Mouse (Mus musculus) thymus, postnatal 10 days (tissue): Measurements from ENCODE around the gene Rph3a.
"Not testable (repeated sequence)": the region's sequence is repeated elsewhere in the genome, so short reads cannot be mapped to it uniquely, and the experiment has no call there.

Experiments
- DNase-seq, 2 experiments: peaks; one replicate each; pipeline ENCODE4 v3.0.0; 2021; ENCODE audit warnings: low spot score in 2 of 2

Rph3a gene

DNA sequence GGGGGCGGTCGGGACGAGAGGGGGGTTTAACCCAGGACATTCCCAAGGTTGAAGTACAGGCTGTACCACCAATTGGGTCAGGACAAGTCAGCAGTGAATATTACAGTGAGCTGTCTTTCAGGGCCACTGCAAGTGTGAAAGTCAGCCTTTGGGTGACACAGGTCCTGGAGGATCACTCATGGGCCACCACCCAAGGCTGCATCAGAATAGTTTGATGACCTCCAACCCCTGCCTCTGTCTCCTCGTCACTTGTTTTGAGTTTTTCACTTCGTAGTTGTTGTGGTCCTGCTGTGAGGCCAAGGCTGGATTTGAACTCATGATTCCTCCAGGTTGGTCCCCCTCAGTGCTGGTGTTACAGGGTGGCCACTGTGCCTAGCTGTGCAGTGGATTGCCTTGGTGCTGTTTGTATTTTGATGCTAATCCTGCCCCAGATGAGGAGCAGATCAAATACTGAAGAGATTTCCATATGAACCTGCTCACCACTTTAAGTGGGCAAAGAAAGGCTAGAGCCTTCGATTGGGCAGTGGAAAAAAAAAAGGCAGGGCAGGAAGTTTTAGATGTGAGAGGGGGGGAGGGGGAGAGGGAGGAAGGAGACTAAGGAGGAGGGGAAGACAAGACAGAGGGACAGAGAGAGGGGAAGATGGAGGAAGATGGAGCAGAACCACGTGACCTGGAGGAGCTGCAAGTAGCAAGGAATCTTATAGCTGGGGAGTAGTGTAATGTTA lies 101.5 kb downstream of the Rph3a start:
- DNase-seq, result no peak

DNA sequence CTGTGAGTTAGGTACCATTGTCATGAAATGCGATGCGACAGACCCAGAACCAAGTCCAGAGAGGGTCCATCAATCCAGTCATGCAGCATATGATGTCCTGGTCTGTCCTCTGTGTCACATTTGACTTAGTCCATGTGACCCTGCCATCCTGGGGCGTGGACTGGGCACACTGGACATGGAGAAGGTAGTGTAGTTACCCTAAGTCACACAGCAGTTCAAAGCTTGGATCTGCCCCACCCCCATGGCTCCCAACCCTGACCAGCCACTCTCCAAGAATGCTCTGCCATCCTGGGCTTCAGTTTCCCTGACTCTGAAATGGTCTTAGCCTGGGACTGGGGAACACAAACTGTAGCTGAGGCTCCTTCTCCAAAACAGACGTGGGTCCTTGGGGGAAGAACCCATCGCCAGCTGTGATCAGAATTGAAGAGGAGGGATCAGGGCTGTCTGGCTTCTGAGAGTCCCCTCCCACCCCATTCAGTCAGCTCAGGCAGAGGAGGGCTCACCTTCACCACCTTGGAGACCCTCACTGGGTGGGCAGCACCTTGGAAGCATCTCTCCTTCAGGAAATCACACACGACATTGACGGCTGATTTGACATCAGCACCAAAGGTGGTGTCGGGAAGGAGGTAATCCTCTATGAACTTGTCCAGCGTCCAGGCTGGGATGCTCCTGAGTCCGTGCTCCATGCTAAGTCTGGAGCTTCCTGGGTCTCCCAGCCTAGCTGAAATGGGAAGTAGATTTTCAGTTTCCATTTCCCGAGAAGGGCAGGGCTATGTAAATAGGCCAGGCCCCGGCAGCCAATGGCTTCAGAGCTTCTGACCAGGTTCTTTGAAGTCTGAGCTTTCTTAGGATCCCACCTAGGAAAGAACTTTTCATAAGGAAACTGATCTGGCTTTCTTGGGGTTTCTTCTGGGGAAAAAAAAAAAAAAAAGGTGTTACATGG lies 102.8 kb downstream of the Rph3a start, which contains the start of gene Oas1a:
TSS of gene Oas1a (minus strand) at position 731 of the 943 bp plus-strand sequence.
- not testable (repeated sequence) for DNase-seq

DNA sequence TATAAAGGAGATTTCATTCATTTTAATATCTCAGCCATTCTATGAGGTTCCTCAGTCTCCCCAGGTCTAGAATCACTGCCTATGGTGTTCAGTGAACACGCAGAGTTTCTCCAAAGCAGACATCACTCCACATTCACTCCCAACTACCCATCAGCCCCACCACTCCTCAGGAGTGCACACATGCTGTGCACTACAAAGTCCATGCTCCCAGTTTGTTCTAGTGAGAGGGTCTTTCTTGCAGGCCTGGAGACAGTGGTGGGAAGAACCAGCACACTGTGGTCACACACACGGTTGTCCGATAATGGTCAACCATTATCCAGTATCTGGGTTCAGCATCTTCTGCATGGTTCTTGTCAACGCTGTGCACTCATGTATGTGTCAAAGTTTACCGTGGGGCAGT lies 107.8 kb downstream of the Rph3a start:
- no peak for DNase-seq

DNA sequence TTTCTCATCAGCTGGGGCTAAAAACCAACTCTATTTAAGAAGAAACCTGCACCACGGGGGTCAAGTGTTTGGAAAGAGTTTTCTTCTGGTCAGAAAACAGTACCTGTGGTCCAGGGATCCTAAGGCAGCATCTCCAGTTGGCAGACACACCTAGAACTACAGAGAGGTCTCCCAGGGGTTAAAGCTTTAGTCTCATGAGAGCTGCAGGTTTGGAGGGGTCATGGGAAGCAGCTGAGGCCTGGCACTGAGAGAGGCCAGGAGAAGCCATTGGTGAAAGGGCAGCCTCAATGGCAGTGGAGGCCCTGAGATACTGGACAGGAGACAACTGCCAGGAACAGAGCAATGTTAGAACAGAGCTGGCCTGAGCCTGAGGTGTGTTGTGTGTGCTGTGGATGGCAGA lies 109.2 kb downstream of the Rph3a start:
- no peak for DNase-seq

DNA sequence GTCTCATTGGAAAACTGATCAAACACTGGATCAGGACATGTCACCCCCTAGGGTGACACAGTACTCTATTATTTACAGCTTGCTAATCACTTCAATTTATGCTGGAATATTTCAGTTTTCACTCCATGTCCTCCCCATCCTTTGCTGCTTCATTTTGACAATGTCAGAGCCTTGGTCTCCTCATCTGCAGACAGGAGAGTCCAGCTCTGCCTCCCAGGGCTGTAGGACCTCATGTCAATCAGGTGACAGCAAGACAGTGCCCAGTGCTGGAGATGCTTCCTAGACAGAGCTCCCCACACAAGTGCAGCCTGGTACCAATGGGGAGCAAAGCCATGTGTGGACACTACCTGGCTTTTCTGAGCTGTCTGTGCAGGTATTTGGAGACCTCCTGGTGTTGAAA lies 111.2 kb downstream of the Rph3a start:
- DNase-seq, result no peak

DNA sequence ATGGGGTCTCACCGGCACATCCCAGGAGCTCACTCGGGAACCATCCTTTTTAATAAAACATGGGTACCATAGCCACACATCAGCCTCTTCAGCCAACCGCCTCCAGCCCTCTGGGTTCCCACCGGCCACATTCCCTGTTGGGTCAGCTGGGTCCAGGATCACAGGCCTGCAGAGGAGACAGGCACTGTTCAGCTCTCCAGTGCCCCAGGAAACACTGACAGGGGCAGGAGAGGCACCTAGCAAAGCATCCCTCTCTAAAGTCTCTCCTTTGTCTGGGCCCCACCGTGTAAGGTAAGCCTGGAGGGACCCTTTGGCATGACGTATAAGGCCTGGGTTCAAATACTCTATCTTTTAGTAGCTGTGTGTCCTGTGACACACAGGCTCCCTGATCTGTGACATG lies 111.6 kb downstream of the Rph3a start:
- DNase-seq, result no peak

DNA sequence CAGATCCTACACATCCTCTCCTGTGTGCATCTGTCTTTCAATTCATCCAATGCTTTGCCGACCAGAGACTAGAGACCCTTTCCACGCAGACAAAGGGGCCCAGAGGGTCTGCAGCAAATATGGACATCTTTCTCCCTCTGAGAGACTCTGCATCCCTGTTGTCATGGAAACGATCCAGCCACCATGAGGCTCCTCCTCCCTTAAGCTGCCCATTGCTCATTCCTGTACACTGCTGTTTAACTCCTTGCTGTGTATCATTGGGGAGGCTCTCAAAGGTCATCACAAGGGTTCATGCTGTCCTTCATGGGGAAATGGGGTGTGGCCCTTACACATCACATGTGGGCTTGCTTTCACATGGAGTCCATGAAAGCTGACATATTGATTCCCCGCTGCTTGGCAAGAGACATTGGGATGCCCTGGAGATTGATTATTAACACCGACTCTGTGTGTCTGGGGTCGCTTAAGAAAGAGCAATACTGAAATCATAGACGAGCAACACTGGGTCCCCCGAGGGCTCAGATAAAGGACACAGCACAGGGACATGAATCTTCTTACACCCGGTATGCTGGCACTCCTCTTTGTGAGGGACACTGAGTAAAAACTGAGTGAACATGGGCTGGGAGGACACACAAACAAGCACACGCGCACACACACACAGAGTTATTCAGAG lies 114.5 kb downstream of the Rph3a start:
- no peak for DNase-seq

DNA sequence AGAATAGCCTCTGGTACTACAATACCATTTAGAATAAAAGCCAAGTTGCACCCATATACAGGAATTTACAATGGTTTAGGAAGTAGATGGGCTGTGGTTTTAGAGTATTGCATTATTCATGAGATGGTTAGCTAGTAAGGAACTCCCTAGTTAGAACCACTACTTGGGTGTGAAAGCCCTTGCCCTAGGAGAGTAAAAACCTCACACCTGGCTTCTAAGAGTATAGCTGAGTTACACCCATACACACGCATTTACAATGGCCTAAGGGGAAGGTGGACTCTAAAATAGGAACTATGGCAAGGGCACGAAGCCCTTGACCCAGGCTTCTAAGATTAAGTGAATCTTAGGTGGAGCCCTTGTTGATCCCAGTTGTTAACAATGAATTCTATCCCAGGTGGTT lies 115.2 kb downstream of the Rph3a start:
- not testable (repeated sequence) for DNase-seq

DNA sequence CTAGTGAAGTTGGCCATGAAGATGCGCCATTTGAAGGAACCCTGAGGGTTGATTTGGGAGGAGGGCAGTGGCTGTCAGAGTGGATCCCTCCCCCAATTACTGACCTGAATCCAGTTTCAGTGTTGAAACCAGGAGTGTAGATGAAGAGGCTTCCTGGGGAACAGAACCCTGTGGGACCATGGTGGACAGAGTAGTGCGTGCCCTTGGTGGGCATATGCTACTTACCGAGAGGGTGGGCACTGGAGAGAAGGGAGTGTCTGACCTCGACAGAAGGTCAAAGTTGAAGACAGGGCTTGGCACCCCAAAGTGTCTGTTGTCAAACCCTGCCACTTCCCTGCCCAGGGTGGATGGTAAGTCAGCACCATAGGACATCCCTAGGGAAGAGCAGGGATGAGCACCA lies 116.0 kb downstream of the Rph3a start:
- not testable (repeated sequence) for DNase-seq

DNA sequence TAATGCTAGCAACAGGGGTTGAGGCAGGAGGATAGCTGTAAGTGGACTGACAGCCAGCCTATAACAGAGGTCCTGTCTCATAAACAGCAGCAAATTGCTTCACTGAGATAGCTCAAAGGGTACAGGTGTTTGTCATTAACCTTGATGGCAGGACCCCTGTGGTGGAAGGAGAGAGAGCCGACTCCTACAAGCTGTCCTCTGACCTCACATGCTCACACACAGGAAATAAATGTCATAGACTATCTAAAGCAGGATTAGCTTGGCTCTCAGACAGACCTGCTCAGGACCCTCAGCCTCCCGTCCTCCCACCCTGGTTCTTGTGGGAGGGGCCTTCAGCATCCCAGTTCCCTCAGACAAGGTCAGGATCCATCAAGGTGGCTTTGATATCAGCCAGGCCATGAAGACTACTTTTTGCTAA lies 117.6 kb downstream of the Rph3a start:
- no peak for DNase-seq

DNA sequence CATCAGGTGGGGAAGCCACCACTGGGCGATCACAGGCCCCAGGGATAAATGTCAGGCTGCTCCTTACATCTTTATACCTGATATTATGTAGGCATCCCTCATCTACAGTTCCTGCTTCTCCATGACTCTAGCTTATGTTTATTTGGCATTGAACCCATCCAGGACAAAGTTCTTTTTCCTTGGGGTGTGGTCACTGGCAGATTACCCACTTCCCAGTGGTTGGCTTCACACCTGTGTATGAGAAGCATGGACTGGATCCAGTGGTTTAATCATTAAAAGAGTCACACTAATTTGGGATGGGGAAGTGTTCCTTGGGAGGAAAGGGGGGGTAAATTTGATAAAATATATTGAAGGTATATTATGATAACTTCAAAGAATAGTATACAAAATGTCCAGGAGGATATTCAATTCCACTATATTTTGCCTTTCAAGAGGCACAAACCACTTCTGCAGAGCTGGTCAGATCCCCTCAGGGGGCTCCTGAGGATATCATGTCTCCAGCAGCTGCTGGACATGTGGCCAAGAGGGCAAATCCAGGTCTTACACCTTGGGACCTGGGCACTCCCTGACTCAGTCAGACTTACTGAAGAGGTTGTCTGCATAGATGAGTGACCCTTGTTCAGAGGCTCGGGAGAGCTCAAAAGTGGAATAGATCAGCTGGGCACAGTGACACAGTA lies 118.2 kb downstream of the Rph3a start:
- not testable (repeated sequence) for DNase-seq

DNA sequence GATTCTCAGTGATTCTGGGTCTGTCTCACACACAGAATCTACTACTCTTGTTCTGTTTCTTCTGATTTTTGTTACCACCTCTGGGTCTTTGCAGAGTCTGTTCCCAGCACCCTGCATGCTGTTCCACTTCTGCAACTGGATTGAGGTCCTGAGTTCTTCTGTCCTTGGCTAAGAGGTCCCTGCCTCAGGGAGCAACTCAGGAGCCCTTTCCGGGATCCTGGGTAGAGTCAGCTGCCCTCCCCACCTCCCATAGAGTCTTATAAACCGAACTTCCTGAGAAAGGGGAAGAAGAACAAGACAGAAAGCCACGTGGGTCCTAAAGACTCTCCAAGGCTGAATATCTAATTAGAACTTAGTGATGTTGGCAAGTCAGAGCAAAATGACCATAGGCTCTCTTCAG lies 118.9 kb downstream of the Rph3a start:
- DNase-seq, result no peak
